Mouse (Mus musculus): ENCODE data around the gene Por.

- TF ChIP-seq EP300 (IDR thresholded peaks at IDR 0.05) (no peak), CTCF (IDR thresholded peaks at IDR 0.05) (no peak)
Measured at GRCm38 (mm10) chr5:135666890-135667289, 2.9 kb upstream of the Por start.
